Mouse (Mus musculus): ENCODE measurements around the gene Sbk3.
A peak's percentile ranks its signal among the peaks of the same experiment; 100 is the strongest.

Gene Sbk3

GRCm38 (mm10) chr7:4933103-4933502, 37.9 kb downstream of the Sbk3 start:
- no peak for DNase-seq (ENCODE audit: low spot score)

- no peak for DNase-seq (ENCODE audit: low spot score)
Observed at GRCm38 (mm10) chr7:4928323-4928722, 42.6 kb downstream of the Sbk3 start.

- DNase-seq (ENCODE audit: low spot score), result no peak
Observed at GRCm38 (mm10) chr7:4927711-4928110, 43.3 kb downstream of the Sbk3 start.

DNA sequence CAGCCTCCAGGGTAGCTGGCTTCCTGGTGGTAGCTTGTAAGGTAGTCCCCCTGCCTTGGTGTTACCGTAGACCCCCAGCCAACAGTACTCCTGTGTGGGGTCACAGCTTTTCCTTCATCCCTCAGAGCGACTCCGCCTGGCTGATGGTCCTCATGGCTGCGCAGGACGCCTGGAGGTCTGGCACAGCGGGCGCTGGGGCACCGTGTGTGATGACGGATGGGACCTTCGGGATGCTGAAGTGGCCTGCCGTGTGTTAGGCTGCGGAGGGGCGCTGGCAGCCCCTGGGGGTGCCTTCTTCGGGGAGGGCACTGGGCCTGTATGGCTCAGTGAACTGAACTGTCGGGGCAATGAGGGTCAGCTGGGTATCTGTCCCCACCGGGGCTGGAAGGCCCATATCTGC, 44.1 kb downstream of the Sbk3 start:
- DNase-seq (ENCODE audit: low spot score), result no peak

- peak; percentile 65 for DNase-seq (ENCODE audit: low spot score)
Observed at GRCm38 (mm10) chr7:4925441-4926381, 45.3 kb downstream of the Sbk3 start, which contains the start of gene Ssc5d. TSS of gene Ssc5d (plus strand) at chr7:4925785.

- DNase-seq (ENCODE audit: low spot score), result peak; percentile 51
Observed at GRCm38 (mm10) chr7:4924891-4925301, 46.1 kb downstream of the Sbk3 start.

DNA sequence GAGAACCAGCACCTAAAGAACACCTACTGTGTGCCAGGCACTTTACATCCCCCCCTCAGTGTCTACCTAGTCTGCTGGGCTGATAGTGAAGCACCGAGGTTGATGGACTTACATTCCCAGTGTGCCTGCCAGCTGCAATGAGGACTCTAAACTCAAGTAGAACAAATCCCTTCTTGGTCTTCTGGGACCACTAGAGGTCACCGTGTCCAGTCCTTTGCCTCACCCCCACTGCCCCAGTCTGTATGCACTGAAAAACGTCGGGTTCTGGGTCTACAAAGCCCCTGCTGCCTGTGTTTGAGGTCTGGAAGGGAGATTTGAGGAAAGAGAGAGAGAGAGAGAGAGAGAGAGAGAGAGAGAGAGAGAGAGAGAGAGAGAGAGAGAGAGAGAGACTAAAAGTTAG, 46.5 kb downstream of the Sbk3 start:
- peak; percentile 46 for DNase-seq (ENCODE audit: low spot score)

GRCm38 (mm10) chr7:4923586-4924364, 47.2 kb downstream of the Sbk3 start:
- DNase-seq (ENCODE audit: low spot score), result peak; percentile 55

DNA sequence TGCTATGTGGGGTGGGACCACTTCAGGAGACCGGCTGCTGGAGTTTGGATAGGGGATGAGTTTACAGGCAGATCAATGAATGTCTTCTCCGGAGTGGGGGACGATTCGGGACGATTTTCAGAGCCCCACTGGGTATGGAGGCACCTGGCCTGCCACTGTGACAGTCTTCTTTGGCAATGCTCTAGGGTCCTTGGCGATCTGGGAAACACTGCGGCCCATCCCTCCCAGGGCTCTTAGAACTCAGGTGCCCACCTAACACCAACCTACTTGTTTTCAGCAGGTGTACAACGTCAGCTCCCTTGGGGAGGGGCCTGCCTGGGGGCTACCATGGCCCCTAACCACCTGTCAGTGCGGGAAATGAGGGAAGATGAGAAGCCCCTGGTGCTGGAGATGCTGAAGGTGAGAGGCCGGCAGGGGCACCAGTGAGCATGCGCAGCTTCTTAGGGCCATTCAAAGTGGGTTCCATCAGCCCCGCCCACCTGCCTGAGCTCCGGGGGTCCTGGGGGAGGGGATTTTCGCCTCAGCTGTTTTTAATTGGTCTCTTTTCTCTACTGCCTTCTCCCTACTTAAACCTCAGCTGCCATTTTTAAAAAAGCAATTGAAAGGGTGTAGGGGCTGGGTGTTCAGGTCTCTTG, 47.9 kb downstream of the Sbk3 start:
- DNase-seq (ENCODE audit: low spot score), result peak; percentile 91

GRCm38 (mm10) chr7:4922508-4922907, 48.5 kb downstream of the Sbk3 start:
- peak; percentile 89 for DNase-seq (ENCODE audit: low spot score)

DNA sequence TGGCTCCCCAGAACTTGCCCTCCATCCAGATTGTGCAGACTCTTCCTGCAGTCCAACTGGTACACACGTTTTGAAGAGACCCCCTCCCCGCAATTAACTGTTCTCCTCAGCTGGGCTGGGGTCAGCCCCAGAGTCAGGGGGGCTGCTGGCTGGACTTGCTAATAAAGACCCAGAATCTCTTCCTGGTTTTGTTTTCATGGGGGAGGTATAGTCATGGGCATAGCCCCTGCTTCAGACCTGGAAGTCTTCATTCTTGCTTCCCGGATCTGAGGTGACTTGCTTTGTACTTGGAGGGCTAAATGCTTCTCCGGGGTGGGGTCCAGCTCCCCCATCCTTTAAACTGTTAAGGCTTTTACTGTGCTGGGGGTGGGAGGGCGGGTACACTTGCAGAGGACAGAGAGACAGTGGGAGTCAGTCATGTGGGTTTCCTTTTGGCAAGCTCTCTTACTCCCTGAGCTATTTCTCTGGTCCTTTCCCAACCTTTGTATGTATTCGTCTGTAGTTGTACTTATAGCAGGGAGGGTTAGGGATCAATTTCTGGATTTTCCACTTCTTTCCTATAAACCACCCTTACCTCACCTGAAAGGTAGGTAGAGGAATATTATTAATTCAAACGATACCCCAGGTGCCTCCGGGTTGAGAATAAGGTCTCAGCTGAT, 49.0 kb downstream of the Sbk3 start, which contains the start of gene Nat14:
Gene Nat14, plus strand, starts transcription at position 205 of the 659 bp plus-strand sequence.
- no peak for DNase-seq (ENCODE audit: low spot score)

GRCm38 (mm10) chr7:4920976-4921823, 49.8 kb downstream of the Sbk3 start:
- no peak for DNase-seq (ENCODE audit: low spot score)

GRCm38 (mm10) chr7:4920496-4920895, 50.5 kb downstream of the Sbk3 start:
- no peak for DNase-seq (ENCODE audit: low spot score)

DNA sequence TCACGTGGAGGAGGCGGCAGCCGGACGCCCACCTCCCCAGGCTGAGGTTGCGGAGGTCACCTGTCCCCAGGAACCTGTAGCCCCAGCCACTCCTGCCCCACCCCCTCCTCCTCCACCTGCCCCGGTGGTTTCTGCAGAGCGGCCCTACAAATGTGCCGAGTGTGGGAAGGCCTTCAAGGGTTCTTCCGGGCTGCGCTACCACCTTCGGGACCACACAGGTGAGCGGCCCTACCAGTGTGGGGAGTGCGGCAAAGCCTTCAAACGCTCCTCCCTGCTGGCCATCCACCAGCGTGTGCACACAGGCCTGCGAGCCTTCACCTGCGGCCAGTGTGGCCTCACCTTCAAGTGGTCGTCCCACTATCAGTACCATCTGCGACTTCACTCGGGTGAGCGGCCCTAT, 51.0 kb downstream of the Sbk3 start:
- DNase-seq (ENCODE audit: low spot score), result no peak

GRCm38 (mm10) chr7:4919096-4919495, 51.9 kb downstream of the Sbk3 start:
- no peak for DNase-seq (ENCODE audit: low spot score)

DNA sequence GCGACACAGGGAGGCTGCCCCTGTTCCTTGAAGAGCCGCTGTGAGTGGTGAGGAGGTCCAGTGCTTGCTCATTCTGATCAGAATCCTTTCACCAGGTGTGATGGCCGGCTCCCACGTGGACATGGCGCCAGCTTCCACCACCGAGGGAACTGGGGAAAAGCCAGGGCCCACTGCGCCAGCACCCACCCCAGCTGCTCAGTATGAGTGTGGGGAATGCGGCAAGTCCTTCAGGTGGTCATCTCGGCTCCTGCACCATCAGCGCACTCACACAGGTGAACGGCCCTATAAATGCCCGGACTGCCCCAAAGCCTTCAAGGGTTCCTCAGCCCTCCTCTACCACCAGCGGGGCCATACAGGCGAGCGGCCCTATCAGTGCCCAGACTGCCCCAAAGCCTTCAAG, 52.3 kb downstream of the Sbk3 start:
- DNase-seq (ENCODE audit: low spot score), result no peak

DNA sequence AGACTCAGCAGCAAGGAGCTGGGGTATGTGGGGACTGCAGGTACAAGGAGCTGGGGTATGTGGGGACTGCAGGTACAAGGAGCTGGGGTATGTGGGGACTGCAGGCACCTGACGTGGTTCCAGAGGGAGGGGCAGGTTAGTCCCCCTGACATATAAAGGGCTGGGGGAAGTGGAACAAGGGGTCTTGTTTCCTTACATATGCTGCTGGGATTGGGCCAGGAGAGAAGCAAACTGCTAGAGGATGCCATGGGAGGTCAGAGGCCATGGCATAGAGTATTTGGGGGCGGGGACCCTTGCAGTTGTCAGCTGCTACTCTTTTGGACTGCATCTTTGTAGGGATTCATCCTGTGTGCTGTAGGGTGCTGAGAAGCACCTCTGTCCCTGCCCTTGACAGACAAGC, 53.5 kb downstream of the Sbk3 start:
- DNase-seq (ENCODE audit: low spot score), result no peak

DNA sequence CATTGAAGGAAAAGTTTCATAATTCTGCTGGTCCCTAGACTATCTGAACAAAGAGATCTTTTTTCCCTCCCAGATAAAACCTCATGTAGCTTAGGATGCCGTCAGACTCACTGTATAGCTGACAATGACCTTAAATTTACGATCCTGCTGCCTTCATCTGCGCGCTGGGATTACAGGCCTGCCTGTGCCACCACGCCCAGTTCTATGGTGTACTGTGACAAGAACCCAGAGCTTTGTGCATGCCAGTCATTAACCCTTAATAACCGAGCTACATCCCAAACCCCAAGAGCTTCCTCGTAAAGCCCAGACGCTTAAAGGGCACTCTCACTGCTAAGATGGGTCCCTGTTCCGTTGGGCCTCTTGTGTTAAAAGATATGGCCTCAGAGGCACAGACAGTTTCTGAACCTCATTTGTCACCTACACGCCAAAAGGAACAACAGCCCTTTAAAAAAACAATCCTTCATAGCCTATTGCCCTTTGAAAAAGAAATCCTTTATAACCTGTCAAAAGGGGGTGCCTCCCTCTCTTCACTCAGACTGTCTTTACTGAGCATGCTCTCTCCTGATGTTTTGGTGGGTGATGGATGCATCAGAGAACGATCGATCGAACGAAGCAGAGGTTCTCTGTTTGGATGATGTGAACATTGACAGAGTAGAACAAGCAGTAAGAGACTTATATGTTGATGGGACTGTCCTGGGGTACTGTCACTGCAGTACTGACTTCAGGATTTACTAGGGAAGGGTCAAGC, 55.1 kb downstream of the Sbk3 start:
- DNase-seq (ENCODE audit: low spot score), result peak; percentile 35
